Mouse (Mus musculus) midbrain, embryonic 15.5 days (tissue): ENCODE measurements around the gene Larp1b. TPM values are rescaled to one million over a fixed set of nuclear protein-coding genes. Genes with fewer than 3 reads are reported as not detected.

Source experiments
- ATAC-seq: fragments of 200-750 bp; cut with Nextera tagmentation; replicated peaks from 2 replicates; pipeline ENCODE4 v1.8.0; 2017; ENCODE audit warnings: moderate TSS enrichment
- H3K27ac ChIP-seq: fragments of 300-500 bp; sonication (generic); 2 replicates; pipeline ENCODE4 v1.5.1; 2015; ENCODE audit warnings: mild to moderate bottlenecking, inconsistent platforms
- H3K27me3 ChIP-seq: fragments of 300-500 bp; sonication (generic); replicated peaks from 2 replicates; pipeline ENCODE4 v1.6.1; 2015; ENCODE audit warnings: inconsistent platforms
- H3K36me3 ChIP-seq: fragments of 300-500 bp; sonication (generic); replicated peaks from 2 replicates; pipeline ENCODE4 v1.6.1; 2015; ENCODE audit warnings: inconsistent platforms
- H3K4me1 ChIP-seq: fragments of 300-500 bp; sonication (generic); 2 replicates; pipeline ENCODE4 v1.6.1; 2015; ENCODE audit warnings: inconsistent platforms
- H3K4me2 ChIP-seq: fragments of 300-500 bp; sonication (generic); 2 replicates; pipeline ENCODE4 v1.6.1; 2015; ENCODE audit warnings: inconsistent platforms, mild to moderate bottlenecking, moderate library complexity
- H3K4me3 ChIP-seq: fragments of 300-500 bp; sonication (generic); 2 replicates; pipeline ENCODE4 v1.5.1; 2015; ENCODE audit warnings: mild to moderate bottlenecking, inconsistent platforms
- H3K9ac ChIP-seq: fragments of 300-500 bp; sonication (generic); 2 replicates; pipeline ENCODE4 v1.6.1; 2015; ENCODE audit warnings: mild to moderate bottlenecking, inconsistent platforms
- H3K9me3 ChIP-seq: fragments of 300-500 bp; sonication (generic); 2 replicates; pipeline ENCODE4 v1.6.1; 2016; ENCODE audit warnings: inconsistent platforms
- WGBS: fragments of 180-500 bp; shearing (Covaris S2); methylation state at CpG from one replicate; pipeline ENCODE4 v1.1.7; 2015; ENCODE audit warnings: mixed read lengths; 5-methylcytosine and 5-hydroxymethylcytosine counted together
- polyA plus RNA-seq: library from polyadenylated mRNA; unstranded; fragments of >200 nt; fragmentation: Nextera tagmentation; extraction: Ambion mirVana; gene quantifications from 2 replicates; pipeline ENCODE4 v1.2.1, GENCODE M21; 2015

Larp1b gene
- polyA plus RNA-seq, 1 experiment from 2014 or later, result 6.6 TPM

DNA sequence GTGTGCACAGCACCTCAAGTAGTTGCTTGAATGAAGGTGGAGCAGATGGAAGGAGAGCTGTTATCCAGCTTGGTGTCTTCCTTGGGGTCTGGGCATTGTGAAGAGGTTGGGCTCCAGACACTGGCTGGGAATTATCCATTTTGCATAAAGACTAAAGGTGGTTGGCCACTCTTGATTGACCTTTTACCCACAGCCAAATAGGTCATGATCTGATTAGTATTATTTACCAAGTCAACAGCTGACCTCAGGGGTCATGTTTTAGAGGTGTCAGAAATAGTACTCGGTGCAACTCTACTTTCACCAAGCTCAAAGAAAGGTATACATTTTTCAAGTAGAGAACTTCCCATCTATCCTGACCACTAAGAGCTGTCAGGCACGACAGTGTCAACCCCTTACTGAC lies 115.7 kb downstream of the Larp1b start:
- no peaks in the 10 kb centered on the region for H3K4me1 ChIP-seq
- H3K36me3 ChIP-seq, result peaks cover 3% of the 10 kb centered on the region
- 88% methylated on average over 2 of the region's 2 CpGs for WGBS
- H3K9me3 ChIP-seq, result no peaks in the 10 kb centered on the region
- no peak overlapping the region for H3K9ac ChIP-seq
- H3K4me2 ChIP-seq, result no peak overlapping the region
- H3K27ac ChIP-seq, result no peak overlapping the region
- H3K27me3 ChIP-seq, result no peaks in the 10 kb centered on the region
- no peak overlapping the region for H3K4me3 ChIP-seq
- no peak for ATAC-seq

DNA sequence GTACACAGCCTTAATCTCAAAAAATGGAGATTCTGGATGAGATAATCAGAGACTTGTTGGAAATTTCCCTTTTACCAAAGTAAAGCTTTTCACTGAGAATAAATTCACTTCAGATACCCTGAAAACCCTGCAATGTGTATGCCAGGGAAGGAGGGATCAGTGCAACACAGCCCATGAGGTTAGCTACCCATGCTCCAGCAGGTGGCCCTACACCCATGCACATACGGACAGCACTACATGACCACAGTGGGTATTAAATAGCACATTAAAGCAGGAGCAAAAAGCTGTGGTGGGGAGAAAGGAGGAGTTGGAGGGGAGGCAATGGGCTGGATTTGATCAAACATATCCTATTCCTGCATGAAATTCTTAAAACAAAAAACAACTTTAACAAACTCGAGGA lies 120.9 kb downstream of the Larp1b start:
- H3K4me1 ChIP-seq, result no peaks in the 10 kb centered on the region
- H3K27ac ChIP-seq, result no peak overlapping the region
- no peak overlapping the region for H3K4me2 ChIP-seq
- H3K9ac ChIP-seq, result no peak overlapping the region
- H3K27me3 ChIP-seq, result no peaks in the 10 kb centered on the region
- H3K4me3 ChIP-seq, result no peak overlapping the region
- 0 out of 2 replicates have a peak, but pooled peaks have one; percentile 50 for ATAC-seq
- no peaks in the 10 kb centered on the region; the same call in 1 of the 2 replicates for H3K36me3 ChIP-seq
- H3K9me3 ChIP-seq, result no peaks in the 10 kb centered on the region
- 78% methylated on average over 2 of the region's 2 CpGs for WGBS

DNA sequence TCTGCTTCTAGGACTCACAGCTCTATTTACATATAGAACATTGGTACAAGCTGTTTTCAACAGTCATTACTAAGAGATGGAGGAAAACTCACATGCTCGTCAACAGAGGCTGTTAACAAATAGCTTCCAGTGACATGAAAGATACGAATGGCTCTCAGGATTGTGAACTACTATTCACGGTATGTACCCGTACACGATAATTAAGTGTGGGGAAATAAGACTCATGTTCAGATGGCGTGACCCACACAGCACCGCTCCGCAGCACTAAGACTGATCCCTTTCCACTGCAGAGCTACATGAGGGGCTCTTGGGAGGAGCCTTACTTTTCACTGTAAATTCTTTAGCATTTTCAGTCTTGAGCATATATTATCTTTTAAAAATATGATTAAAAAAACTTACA lies 125.7 kb downstream of the Larp1b start:
- Histone ChIP-seq H3K4me2 (no peak overlapping the region), H3K36me3 (no peaks in the 10 kb centered on the region), H3K4me1 (peaks cover 5% of the 10 kb centered on the region), H3K27ac (no peak overlapping the region), H3K9ac (no peak overlapping the region), H3K4me3 (no peak overlapping the region), H3K27me3 (no peaks in the 10 kb centered on the region), H3K9me3 (no peaks in the 10 kb centered on the region)
- WGBS, result 85% methylated on average over 8 of the region's 8 CpGs
- no peak for ATAC-seq

DNA sequence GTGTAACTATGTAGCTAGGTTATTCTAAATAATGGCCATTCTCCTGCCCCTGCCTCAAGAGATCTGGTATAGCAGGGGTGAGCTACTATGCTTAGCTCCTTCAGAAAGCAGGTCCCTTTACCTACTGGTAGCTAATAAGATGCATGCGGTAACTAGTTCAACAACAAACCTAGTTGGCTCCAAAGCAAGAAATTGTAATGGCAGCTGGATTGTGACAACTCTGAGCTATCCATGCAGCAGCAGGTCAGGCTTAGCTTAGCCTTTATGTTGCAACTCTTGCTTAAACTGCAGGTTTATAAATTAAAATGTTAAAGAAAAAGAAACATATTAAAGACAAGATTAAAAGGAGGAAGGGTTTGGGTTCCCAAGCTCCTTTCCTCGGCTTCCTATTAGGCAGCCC lies 129.0 kb downstream of the Larp1b start:
- WGBS, result 89% methylated on average over 2 of the region's 2 CpGs
- Histone ChIP-seq H3K9me3 (no peaks in the 10 kb centered on the region), H3K9ac (no peak overlapping the region), H3K27me3 (no peaks in the 10 kb centered on the region), H3K36me3 (no peaks in the 10 kb centered on the region), H3K4me3 (no peak overlapping the region), H3K4me2 (no peak overlapping the region), H3K4me1 (peaks cover 20% of the 10 kb centered on the region), H3K27ac (no peak overlapping the region)
- no peak for ATAC-seq

DNA sequence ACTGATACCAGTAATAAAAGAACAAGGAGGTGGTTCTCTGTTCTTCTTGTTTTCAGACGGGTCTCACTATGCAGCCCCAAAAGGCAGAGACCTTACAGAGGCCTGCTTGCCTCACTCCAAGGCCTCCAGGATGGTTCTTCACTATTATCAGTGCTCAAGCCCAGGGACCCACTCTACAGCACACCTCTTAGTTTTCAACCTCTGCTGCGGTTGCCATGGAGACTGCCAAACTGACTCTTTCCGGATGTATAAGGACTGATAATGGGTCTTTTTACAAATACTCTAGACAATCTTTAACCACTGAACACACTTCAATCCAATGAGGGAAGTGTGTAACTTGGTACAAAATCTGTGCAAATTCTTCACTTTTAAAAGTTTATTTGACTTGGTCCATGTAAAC lies 131.1 kb downstream of the Larp1b start:
- Histone ChIP-seq H3K4me2 (peak overlapping the region; percentile 85), H3K27ac (no peak overlapping the region), H3K36me3 (no peaks in the 10 kb centered on the region), H3K9me3 (no peaks in the 10 kb centered on the region), H3K9ac (no peak overlapping the region), H3K27me3 (no peaks in the 10 kb centered on the region), H3K4me1 (peaks cover 23% of the 10 kb centered on the region), H3K4me3 (peak overlapping the region; percentile 96; the same call in 1 of the 2 replicates)
- ATAC-seq, result no peak
- WGBS, result 39% methylated on average over 3 of the region's 3 CpGs

DNA sequence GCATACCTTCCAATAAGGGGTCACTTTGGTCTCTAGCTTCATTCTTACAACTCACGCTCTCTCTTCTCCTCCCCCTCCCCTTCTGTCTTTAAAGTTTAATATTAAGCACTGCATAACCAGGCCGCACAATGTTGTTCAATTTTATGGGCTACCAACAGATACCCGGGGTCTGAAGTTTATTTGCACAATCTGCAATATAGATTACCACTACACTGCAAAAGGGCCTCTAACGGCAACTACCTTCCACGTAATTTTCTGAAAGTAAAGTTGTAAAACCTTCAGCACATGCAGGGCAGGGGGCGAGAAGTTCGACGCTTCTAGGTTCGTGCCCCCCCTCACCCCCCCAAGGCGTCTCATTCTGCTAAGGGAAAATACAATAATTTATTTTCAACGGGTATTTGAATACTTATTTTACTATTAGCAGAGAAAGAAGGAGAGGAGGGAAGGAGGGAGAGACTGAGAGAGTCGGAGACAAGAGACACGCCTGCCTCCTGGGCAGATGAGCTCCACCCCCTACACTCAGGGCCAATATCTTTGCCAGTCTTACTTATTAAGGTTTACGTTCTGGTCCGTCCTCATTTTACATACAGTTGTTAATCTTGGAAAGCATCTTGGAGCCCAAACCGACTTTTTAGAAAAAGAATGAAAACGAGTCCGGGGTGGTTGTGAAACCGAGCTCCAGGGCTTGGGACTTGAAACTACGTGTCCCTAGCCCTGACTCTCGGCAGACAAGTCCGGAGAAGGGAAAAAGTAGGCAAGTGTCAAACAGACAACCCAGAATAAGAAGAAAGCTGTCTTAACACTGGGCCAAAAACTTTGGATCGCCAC lies 132.1 kb downstream of the Larp1b start:
- 3% methylated on average over 23 of the region's 23 CpGs for WGBS
- no peaks in the 10 kb centered on the region for H3K27me3 ChIP-seq
- H3K4me1 ChIP-seq, result peaks cover 23% of the 10 kb centered on the region
- H3K9ac ChIP-seq, result peak overlapping the region; percentile 77
- peak overlapping the region; percentile 85 for H3K4me2 ChIP-seq
- no peak for ATAC-seq
- peak overlapping the region; percentile 89 for H3K27ac ChIP-seq
- H3K36me3 ChIP-seq, result no peaks in the 10 kb centered on the region
- H3K9me3 ChIP-seq, result no peaks in the 10 kb centered on the region
- H3K4me3 ChIP-seq, result peak overlapping the region; percentile 96

DNA sequence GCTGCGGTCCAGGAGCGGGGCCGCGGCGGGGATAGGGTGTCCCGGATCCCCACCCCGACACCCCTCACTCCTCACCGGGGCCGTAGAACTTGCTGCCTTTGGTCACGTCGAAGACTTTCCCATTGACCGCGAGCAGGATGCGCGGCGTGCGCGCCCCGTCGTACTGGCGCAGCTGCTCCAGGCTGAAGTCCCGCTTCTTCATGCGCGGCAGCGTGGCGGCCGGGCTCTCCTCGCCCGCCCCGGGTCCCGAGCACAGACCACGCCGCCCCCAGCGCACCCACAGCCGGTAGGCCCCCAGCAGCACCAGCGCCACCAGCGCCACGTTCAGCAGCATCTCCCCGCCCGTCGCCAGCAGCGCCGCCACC lies 132.9 kb downstream of the Larp1b start:
- Histone ChIP-seq H3K4me3 (peak overlapping the region; percentile 96), H3K27ac (peak overlapping the region; percentile 89), H3K9me3 (no peaks in the 10 kb centered on the region), H3K4me2 (peak overlapping the region; percentile 85), H3K4me1 (peaks cover 23% of the 10 kb centered on the region), H3K9ac (peak overlapping the region; percentile 77), H3K27me3 (no peaks in the 10 kb centered on the region), H3K36me3 (no peaks in the 10 kb centered on the region)
- WGBS, result under 1% methylated on average over 42 of the region's 43 CpGs
- ATAC-seq, result peak; percentile 73

DNA sequence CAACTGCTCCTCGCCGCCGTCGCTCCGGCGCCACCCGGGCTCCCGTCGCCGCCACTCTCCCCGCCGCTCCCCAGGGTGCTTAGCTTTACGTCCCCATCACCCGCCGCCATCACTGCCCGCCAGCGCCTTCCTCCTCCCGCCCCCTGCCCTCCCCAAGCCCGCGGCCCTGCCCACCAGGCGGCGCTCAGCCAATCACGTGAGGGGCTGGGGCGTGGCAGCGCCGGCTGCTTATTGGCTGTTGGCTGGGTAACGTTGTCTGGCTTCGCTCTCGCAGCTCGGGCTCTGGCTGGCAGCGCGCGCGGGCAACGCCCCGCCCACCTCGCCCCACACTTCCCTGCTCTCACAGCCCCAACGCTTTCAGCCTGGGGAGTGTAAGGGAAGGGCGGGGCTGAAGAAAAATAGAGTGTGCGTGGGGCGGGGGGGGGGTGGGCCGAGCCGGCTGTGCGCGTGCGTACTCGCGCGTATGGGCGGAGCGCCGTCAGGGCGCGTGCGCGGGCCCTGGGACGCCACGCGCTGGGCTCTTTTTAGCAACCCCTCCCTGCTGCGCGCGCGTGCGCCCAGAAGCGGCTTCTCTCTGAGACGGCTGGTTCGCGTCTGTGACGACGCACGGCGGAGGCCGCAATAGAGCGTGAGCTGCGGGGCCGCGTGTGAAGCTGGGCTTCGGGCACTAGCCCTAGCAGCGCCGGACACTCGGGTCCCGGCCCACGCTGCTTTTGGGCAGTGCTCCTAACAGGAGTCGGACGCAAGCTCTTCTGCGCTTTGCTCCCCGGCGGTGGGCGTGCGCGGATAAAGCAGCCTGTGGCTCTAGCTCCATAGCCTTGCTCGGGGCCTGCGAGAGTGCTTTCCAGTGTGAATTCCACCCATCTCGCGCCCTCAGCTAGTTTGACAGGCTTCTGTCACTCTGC lies 133.5 kb downstream of the Larp1b start, which contains the start of gene Pgrmc2:
Gene Pgrmc2, minus strand, starts transcription at position 162 of the 905 bp plus-strand sequence.
- under 1% methylated on average over 95 of the region's 95 CpGs for WGBS
- peaks cover 23% of the 10 kb centered on the region for H3K4me1 ChIP-seq
- no peaks in the 10 kb centered on the region for H3K9me3 ChIP-seq
- peak within 1 kb of the TSS; percentile 84 for H3K9ac ChIP-seq
- H3K4me2 ChIP-seq, result peak within 1 kb of the TSS; percentile 85
- peak within 1 kb of the TSS; percentile 95 for H3K27ac ChIP-seq
- H3K36me3 ChIP-seq, result no peaks in the 10 kb centered on the region
- ATAC-seq, result peak; percentile 99
- H3K4me3 ChIP-seq, result peak within 1 kb of the TSS; percentile 96
- H3K27me3 ChIP-seq, result no peaks in the 10 kb centered on the region

DNA sequence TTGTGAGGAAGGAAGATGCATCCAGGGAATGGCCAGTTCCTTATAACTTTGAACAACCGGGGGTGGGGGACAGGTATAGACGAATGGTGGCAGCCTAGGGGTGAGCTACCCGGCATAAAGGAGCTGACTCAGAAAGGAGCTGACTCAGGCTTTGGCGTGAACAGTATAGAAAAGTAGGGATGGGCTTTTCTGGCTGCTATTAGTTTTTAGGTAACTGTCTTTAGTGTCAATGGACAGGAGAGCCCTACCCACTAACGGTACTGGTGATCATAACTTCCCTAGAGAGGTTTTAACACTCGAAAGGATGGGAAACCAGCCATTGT lies 134.1 kb downstream of the Larp1b start:
- peak; percentile 46 for ATAC-seq
- Histone ChIP-seq H3K4me1 (peaks cover 23% of the 10 kb centered on the region), H3K4me3 (peak overlapping the region; percentile 96), H3K27me3 (no peaks in the 10 kb centered on the region), H3K9ac (peak overlapping the region; percentile 84), H3K9me3 (no peaks in the 10 kb centered on the region), H3K27ac (peak overlapping the region; percentile 95), H3K4me2 (peak overlapping the region; percentile 73), H3K36me3 (no peaks in the 10 kb centered on the region)
- 1% methylated on average over 6 of the region's 6 CpGs for WGBS

DNA sequence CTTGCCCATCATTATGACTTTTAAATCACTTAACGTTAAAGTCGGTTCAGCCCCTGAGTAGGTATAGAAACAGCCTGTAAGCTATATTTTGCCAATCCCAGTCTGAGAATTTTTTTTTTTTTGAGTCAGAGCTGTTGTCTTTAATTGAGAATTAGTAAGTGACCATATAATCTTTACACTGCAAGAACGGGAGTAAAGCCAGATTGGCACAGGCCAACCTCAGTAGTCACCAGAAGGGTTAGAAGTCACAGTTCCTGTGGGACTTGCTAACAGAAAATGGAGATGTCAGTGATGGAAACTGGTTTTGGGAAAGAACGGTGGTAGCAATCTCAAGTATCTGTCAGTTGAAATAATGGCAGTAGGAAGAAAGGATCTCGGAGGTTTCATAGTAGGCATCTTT lies 134.8 kb downstream of the Larp1b start:
- peak overlapping the region; percentile 73 for H3K4me2 ChIP-seq
- H3K36me3 ChIP-seq, result no peaks in the 10 kb centered on the region
- H3K27ac ChIP-seq, result peak overlapping the region; percentile 95; the same call in 1 of the 2 replicates
- WGBS, result 82% methylated on average over 5 of the region's 5 CpGs
- H3K9ac ChIP-seq, result no peak overlapping the region
- H3K27me3 ChIP-seq, result no peaks in the 10 kb centered on the region
- H3K9me3 ChIP-seq, result no peaks in the 10 kb centered on the region
- peak overlapping the region; percentile 96; the same call in 1 of the 2 replicates for H3K4me3 ChIP-seq
- peaks cover 23% of the 10 kb centered on the region for H3K4me1 ChIP-seq
- ATAC-seq, result no peak

DNA sequence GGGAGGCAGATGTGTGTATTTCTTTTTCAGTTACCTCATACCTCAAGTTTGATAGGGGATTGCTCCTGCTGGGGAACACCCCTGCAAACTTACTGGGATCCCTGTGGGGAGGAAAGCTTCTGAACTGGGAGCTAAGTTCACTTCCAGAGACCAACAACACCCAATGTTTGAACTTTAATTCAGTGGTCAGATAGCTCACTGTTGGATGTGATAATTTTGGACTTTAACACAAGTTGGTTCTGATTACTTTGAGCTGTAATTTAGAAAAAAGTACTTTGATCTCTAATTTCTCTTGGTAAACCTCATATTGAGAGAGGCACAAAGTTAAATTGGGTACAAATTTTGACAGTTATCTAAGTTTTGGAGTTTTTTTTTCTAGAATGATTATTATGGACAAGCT lies 137.4 kb downstream of the Larp1b start:
- no peak for ATAC-seq
- H3K4me2 ChIP-seq, result no peak overlapping the region
- no peaks in the 10 kb centered on the region for H3K36me3 ChIP-seq

More for the DNA sequence above, 137.4 kb downstream of the Larp1b start:
- Histone ChIP-seq H3K27ac (no peak overlapping the region), H3K4me3 (no peak overlapping the region), H3K27me3 (no peaks in the 10 kb centered on the region), H3K4me1 (peaks cover 4% of the 10 kb centered on the region), H3K9me3 (no peaks in the 10 kb centered on the region), H3K9ac (no peak overlapping the region)
